In the genomic region with DNA sequence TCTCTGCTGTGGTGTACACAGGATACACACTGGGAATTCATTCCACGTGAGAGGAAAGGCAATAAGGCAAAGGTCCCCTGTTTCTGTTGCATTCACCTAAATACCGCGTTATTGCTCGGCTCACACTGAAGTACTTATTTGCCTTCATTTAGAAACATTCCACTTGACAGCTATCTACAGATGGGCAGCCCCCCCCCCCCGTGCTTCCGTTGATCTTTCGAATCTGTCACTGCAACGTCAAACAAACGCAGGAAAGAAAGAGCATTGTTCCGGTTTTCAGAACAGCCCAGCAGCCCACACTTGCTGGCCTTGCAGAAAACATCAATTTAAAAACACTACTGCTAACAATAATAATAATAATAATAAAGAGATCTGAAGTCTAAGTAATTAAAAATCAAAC, we compare ENCODE assay signal across 9 mouse cellular contexts. TPM values are rescaled to one million over a fixed set of nuclear protein-coding genes. Genes with fewer than 3 reads are reported as not detected.
A peak's percentile ranks its signal among the peaks of the same experiment; 100 is the strongest.
DNase-seq lines count a peak whose midpoint lies in the region; ATAC-seq lines count a peak whose summit lies in the region.
"Had no signal": no experiment of that assay in that cellular context is flagged by ENCODE, and none has a peak within 500 bp of the region (broad histone marks: within the 10 kb centered on the region; RNA-seq: fewer than 3 reads in every experiment).

No protein-coding gene starts in this region.

- no peak for ATAC-seq in hindbrain, embryonic 15.5 days (ENCODE audit: low FRiP score, low read depth)

- H3K27ac ChIP-seq in hindbrain, embryonic 15.5 days (replicated peaks), result no peak overlapping the region

- no peaks in the 10 kb centered on the region for H3K36me3 ChIP-seq in hindbrain, embryonic 15.5 days
- H3K36me3 ChIP-seq in megakaryocyte, embryonic 14.5 days (replicated peaks; ENCODE audit: low read length), result no peaks in the 10 kb centered on the region

- DNase-seq in heart, adult 8-10 months (ENCODE audit: low spot score), result peak; percentile 10
- no peak for DNase-seq in heart, postnatal 4 days
- peak; percentile 43 for DNase-seq in brain, adult 2 months (ENCODE audit: low read depth, low spot score)
- no peak for DNase-seq in layer of hippocampus, adult 9-11 months
- DNase-seq in layer of hippocampus, postnatal 25 days (ENCODE audit: extremely low spot score in 1 of 2, low spot score in 1 of 2), result no peak
- DNase-seq in right cerebral cortex, postnatal 36 days (ENCODE audit: low spot score in 2 of 2), result no peak

- peak overlapping the region; percentile 39 for H3K4me3 ChIP-seq in hindbrain, embryonic 15.5 days
- peak overlapping the region; percentile 97 for H3K4me3 ChIP-seq in megakaryocyte, embryonic 14.5 days (replicated peaks)

- peaks cover 25% of the 10 kb centered on the region for H3K4me1 ChIP-seq in hindbrain, embryonic 15.5 days (replicated peaks)
- H3K4me1 ChIP-seq in megakaryocyte, embryonic 14.5 days, result peaks cover 56% of the 10 kb centered on the region

- WGBS in hindbrain, embryonic 15.5 days, result 15% methylated on average over 10 of the region's 10 CpGs

- H3K27me3 ChIP-seq in hindbrain, embryonic 15.5 days, result 0 out of 2 replicates have a peak, but pooled peaks cover 1% of the 10 kb centered on the region
- H3K27me3 ChIP-seq in megakaryocyte, embryonic 14.5 days (replicated peaks), result peaks cover 5% of the 10 kb centered on the region

- H3K9ac ChIP-seq in hindbrain, embryonic 15.5 days, result 0 out of 2 replicates have a peak overlapping the region, but pooled peaks have one; percentile 33

- peak overlapping the region; percentile 89 for H3K4me2 ChIP-seq in hindbrain, embryonic 15.5 days

- no peaks in the 10 kb centered on the region for H3K9me3 ChIP-seq in hindbrain, embryonic 15.5 days
- H3K9me3 ChIP-seq in megakaryocyte, embryonic 14.5 days, result no peaks in the 10 kb centered on the region

RNA-seq across cellular contexts. Expression of a gene that starts 2.6 kb away (rescaled TPM):
- 10 to 100 TPM; 13.4 to 20.0 (median 18.0) TPM for total RNA-seq in heart, adult 8-10 months (2022)
- total RNA-seq in heart, postnatal 4 days (2021), result 10 to 100 TPM; 58.2 to 58.8 TPM
- 10.5 and 13.1 TPM in 2 replicates for polyA plus RNA-seq in hindbrain, embryonic 15.5 days (2015; fragmentation: Nextera tagmentation; extraction: Ambion mirVana)
- 7.0 and 13.9 TPM in 2 replicates for polyA plus RNA-seq in megakaryocyte, embryonic 14.5 days (2012; ENCODE audit: insufficient read depth, low replicate concordance)
- total RNA-seq in layer of hippocampus, postnatal 25 days (2021), result 100 to 1,000 TPM; 115 to 119 TPM
- total RNA-seq: MEL had no signal

Comparison
In these comparisons a context has a peak if more than half of its experiments do, and no peak if none do; other contexts are left out.
1. DNase-seq: peak in heart, adult 8-10 months (single experiment) and brain, adult 2 months (single experiment); none in heart, postnatal 4 days (single experiment), layer of hippocampus, adult 9-11 months (single experiment), layer of hippocampus, postnatal 25 days (0 of 2) and right cerebral cortex, postnatal 36 days (0 of 2).